Mouse (Mus musculus): ENCODE measurements around the gene Spock2. TPM values are rescaled to one million over a fixed set of nuclear protein-coding genes. Genes with fewer than 3 reads are reported as not detected.

Gene Spock2
- polyA plus RNA-seq, 1 experiment from 2014 or later, result 5.3 TPM

DNA sequence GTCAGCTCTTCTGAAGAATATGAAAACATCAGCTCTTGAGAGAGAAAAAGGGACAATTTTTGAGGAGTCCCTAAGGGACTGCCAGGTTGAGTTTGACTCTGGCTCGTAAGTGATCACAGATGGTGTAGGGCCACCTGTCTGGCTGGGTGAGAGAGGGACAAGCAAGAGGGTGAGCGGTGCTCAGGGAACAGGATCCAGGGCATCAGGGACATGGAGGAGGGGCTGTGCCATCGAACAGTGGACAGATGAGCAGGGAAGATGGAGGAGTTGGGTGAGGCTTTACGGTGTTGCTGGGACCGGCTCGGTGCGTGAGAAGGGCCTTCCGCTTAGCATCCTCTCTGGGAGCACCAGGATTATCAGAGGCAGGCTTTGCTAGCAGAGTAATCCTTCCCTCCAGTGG is 3.3 kb downstream of the Spock2 start:
- Histone ChIP-seq H3K4me2 (no peak overlapping the region), H3K9ac (no peak overlapping the region), H3K36me3 (no peaks in the 10 kb centered on the region), H3K27ac (no peak overlapping the region), H3K4me1 (peaks cover 16% of the 10 kb centered on the region), H3K27me3 (replicated peaks) (peaks cover 23% of the 10 kb centered on the region), H3K9me3 (no peaks in the 10 kb centered on the region), H3K4me3 (replicated peaks) (no peak overlapping the region)
- no peak for ATAC-seq (ENCODE audit: insufficient read depth, low FRiP score, low read depth)
- 87% methylated on average over 8 of the region's 8 CpGs for WGBS

DNA sequence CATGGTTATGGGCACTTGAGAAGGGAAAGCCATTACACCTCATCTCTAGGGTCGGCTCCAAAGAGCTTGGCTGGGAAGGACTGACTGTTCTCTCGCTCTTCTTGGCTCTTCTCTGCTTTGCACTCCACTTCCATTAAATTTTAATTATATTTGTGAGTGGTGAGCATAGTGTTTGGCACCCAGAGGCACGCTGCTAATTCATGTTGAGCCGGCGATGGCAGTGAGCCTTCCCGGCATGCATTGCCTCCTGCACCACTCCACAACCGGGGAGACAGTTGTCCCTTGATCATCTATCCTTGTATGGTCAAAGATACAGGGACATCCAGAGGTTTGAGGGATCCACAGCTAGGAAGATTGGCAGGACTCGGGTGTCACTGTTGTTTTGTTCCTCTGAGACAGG is 4.0 kb downstream of the Spock2 start:
- H3K4me1 ChIP-seq, result peaks cover 16% of the 10 kb centered on the region
- peaks cover 23% of the 10 kb centered on the region for H3K27me3 ChIP-seq (replicated peaks)

DNA sequence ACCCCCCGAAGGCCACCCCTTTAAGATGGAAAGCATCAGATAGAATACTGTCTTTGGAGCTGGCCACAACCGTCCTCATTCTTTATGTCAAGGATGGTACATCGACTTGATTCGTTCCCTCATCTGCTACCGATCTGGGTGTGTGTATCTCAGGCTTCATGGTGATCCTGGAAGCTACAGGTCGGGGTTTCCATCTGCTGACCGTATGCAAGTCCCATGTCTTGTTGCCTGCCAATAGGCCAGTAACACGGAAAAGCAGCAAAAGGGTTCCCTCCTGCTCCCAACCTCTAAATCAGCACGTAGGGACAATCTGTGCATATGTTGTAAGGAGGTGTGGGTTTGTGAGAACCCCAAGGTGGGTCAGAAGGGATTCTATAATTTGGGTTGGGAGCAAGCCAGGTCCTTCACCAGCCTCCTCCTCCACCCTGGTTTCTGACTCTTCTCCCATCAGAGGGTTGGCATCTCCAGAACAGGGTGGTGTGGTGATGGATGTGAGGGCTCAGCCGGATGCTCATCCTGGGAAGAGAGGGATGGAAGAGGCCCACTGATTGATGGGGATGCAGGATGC is 5.0 kb downstream of the Spock2 start:
- Histone ChIP-seq H3K36me3 (no peaks in the 10 kb centered on the region), H3K27ac (no peak overlapping the region), H3K27me3 (replicated peaks) (peaks cover 23% of the 10 kb centered on the region), H3K4me1 (peaks cover 24% of the 10 kb centered on the region), H3K9me3 (no peaks in the 10 kb centered on the region), H3K4me3 (replicated peaks) (no peak overlapping the region), H3K4me2 (no peak overlapping the region), H3K9ac (no peak overlapping the region)
- no peak for ATAC-seq (ENCODE audit: insufficient read depth, low FRiP score, low read depth)
- 81% methylated on average over 10 of the region's 10 CpGs for WGBS

More for the DNA sequence above, 4.0 kb downstream of the Spock2 start:
- H3K9ac ChIP-seq, result no peak overlapping the region
- WGBS, result 81% methylated on average over 8 of the region's 8 CpGs
- no peaks in the 10 kb centered on the region for H3K9me3 ChIP-seq
- no peak overlapping the region for H3K4me2 ChIP-seq
- H3K36me3 ChIP-seq, result no peaks in the 10 kb centered on the region
- no peak overlapping the region for H3K27ac ChIP-seq
- no peak for ATAC-seq (ENCODE audit: insufficient read depth, low FRiP score, low read depth)
- H3K4me3 ChIP-seq (replicated peaks), result no peak overlapping the region

DNA sequence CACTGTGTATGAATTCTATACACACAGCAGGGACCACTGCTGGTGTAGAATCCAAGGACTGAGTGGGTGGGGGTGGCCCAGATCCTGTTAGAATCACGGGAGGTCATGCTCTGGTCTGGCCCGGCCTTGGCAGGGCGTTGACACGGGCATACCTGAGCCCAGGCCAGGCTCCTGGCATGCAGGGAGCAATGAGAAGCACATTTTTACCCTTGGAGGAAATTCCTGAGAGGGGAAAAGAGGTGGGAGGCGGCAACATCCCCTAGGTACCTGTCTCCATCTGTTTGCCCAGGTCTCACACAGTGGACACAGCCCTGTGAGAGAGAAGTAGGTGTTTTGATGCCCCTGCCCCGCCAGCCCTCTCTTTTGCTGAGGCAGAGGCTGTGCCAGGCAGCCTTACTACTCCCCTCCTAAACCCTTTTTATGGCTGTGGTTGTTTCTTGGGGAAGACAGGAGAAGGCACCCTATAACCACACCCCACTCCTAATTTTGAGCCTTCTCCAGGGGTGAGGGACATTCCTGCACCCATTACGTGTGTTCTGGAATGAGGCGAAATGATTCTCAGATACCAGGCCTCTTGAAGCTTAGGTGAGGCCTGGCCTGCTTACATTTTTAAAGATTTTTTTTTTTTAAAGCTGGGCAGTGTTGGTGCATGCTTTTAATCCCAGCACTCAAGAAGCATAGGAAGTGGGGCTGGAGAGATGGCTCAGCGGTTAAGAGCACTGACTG is 8.1 kb downstream of the Spock2 start:
- no peaks in the 10 kb centered on the region for H3K9me3 ChIP-seq
- no peak overlapping the region for H3K4me2 ChIP-seq
- no peak overlapping the region for H3K9ac ChIP-seq
- H3K4me1 ChIP-seq, result peaks cover 9% of the 10 kb centered on the region
- no peak overlapping the region for H3K27ac ChIP-seq
- 85% methylated on average over 9 of the region's 9 CpGs for WGBS
- H3K27me3 ChIP-seq (replicated peaks), result no peaks in the 10 kb centered on the region
- ATAC-seq (ENCODE audit: insufficient read depth, low FRiP score, low read depth), result no peak
- no peaks in the 10 kb centered on the region for H3K36me3 ChIP-seq
- no peak overlapping the region for H3K4me3 ChIP-seq (replicated peaks)

DNA sequence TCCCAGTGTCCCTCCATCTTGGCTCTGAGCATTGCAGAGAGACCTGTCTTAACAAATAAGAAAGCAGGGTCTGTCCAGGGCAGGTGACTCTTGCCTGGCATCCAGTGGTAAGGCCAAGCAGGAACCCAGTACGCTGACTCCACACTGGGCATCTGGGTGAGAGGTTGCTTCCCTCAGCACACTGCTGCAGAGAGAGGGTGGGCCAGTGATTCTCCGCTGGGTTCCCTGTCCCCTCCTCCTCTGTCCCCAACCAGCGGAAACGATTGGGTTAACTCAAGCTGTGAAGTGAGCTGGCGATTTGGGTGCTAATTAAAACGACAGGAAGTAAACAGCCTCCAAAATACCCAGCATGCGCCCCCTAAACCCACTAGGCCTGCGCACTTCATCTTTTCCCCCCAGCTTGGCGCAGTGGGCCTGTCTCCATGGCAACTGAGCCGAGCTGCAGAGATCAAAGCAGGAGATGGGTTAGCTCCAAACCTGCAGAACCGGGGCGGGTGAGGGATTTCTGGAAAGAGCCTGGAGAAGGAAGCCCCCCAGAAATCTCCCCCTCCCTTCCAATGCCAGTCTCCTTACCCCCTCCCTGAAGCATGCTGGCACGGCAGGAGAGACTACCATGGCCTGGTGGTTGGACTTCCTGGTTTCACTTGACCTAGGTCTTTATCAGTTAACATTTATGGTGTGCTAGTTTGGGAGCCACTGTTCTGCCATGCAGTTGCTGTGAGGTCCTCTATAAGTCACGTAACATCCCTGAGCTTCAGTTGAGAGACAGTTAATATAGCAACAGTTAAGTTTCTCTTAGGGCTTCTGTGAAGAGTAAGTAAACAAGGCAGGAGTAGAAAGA is 9.5 kb downstream of the Spock2 start:
- Histone ChIP-seq H3K9me3 (no peaks in the 10 kb centered on the region), H3K36me3 (no peaks in the 10 kb centered on the region), H3K27ac (no peak overlapping the region), H3K4me3 (replicated peaks) (no peak overlapping the region), H3K4me2 (peak overlapping the region; percentile 29), H3K4me1 (peaks cover 9% of the 10 kb centered on the region), H3K9ac (no peak overlapping the region), H3K27me3 (replicated peaks) (no peaks in the 10 kb centered on the region)
- ATAC-seq (ENCODE audit: insufficient read depth, low FRiP score, low read depth), result no peak; the same call in 1 of the 2 replicates
- WGBS, result 20% methylated on average over 14 of the region's 14 CpGs

DNA sequence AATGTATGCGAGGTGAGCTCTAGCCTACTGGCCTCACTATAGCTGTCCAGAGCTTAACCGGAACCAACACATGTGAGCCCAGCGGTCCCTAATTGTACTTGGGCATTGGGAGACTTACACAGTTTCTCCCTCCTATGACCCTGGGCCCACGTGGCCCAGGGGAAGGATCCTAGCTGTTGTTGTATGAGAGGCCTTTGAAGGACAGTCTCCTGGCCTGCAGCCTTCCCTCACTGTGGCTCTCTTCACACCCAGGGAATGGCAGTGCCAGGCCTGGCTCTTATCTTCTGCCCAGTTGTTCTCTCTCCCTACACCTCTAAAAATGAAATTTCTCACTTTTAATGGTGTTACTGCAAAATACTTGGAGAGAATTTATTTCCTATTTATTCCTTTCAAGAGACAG is 11.0 kb downstream of the Spock2 start:
- Histone ChIP-seq H3K9ac (no peak overlapping the region), H3K9me3 (no peaks in the 10 kb centered on the region), H3K27ac (no peak overlapping the region), H3K4me2 (no peak overlapping the region), H3K36me3 (no peaks in the 10 kb centered on the region), H3K4me3 (replicated peaks) (no peak overlapping the region), H3K27me3 (replicated peaks) (no peaks in the 10 kb centered on the region), H3K4me1 (peaks cover 9% of the 10 kb centered on the region)
- no peak for ATAC-seq (ENCODE audit: insufficient read depth, low FRiP score, low read depth)
- 59% methylated on average over 4 of the region's 4 CpGs for WGBS

DNA sequence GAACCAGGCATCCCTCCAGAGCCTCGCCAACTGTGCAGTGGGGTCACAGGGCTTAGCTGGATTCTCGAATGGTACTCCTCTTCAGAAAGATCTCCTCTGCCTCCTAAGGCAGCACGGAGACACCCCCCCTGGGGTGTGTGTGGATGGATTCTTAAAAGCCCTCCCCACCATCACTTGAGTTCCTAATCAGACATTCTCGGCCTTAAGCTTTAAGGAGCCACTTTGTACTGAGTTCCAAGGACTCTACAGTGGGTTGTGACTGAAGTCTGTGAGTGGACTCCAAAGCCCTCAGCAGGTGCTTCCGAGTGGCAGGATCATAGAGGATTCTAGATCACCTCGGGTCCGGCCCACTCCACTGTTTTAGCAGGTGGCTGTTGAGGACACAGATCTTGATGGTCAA is 12.4 kb downstream of the Spock2 start:
- peaks cover 9% of the 10 kb centered on the region for H3K4me1 ChIP-seq
- no peak overlapping the region for H3K9ac ChIP-seq
- no peaks in the 10 kb centered on the region for H3K27me3 ChIP-seq (replicated peaks)
- WGBS, result 69% methylated on average over 7 of the region's 7 CpGs
- no peak overlapping the region for H3K27ac ChIP-seq
- no peak for ATAC-seq (ENCODE audit: insufficient read depth, low FRiP score, low read depth)
- no peaks in the 10 kb centered on the region for H3K9me3 ChIP-seq
- H3K36me3 ChIP-seq, result no peaks in the 10 kb centered on the region
- H3K4me2 ChIP-seq, result no peak overlapping the region
- no peak overlapping the region for H3K4me3 ChIP-seq (replicated peaks)

DNA sequence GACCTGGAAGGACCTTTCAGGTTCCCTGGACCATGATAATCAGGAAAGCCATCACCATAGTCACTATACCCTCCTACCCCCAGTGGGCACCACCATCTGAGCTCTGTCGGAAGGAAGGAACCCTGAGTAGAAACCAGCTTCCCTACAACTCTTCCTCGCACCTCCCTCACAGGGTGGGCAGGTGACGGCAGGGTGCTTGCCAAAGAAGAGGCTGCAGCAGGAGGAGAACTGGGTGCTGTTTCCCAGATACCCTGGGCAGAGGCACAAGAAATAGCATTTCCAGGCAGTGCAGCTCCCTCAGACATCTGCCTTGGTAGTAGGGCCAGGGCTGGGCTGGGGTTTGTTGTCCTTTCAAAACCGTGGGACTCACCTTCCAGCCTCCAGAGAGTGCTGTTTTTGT is 14.6 kb downstream of the Spock2 start:
- WGBS, result 78% methylated on average over 4 of the region's 4 CpGs
- H3K27me3 ChIP-seq (replicated peaks), result no peaks in the 10 kb centered on the region
- no peak overlapping the region for H3K4me2 ChIP-seq
- H3K9ac ChIP-seq, result no peak overlapping the region
- H3K36me3 ChIP-seq, result no peaks in the 10 kb centered on the region
- H3K4me1 ChIP-seq, result peaks cover 3% of the 10 kb centered on the region
- no peak overlapping the region for H3K4me3 ChIP-seq (replicated peaks)
- H3K9me3 ChIP-seq, result no peaks in the 10 kb centered on the region
- ATAC-seq (ENCODE audit: insufficient read depth, low FRiP score, low read depth), result no peak
- no peak overlapping the region for H3K27ac ChIP-seq

DNA sequence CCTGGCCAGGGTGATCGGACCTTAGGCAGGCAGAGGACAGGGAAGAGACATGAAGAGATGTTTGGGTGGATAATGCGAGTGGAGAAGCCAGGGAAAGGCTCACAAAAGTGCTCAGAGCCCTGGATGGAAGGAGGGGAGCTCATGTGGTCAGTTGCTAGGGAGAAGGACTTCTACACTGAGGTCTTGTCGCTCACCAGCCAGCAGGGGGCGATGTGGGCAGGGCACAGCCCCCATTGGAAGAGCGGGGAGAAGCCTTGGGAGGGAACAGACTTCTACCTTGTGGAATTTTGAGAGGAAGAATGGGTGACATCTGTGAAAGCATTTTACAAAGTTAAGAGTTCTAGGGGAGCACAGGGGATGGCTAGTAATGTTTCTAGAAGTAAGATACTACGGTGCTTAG is 18.1 kb downstream of the Spock2 start:
- H3K4me2 ChIP-seq, result no peak overlapping the region
- no peak for ATAC-seq (ENCODE audit: insufficient read depth, low FRiP score, low read depth)

DNA sequence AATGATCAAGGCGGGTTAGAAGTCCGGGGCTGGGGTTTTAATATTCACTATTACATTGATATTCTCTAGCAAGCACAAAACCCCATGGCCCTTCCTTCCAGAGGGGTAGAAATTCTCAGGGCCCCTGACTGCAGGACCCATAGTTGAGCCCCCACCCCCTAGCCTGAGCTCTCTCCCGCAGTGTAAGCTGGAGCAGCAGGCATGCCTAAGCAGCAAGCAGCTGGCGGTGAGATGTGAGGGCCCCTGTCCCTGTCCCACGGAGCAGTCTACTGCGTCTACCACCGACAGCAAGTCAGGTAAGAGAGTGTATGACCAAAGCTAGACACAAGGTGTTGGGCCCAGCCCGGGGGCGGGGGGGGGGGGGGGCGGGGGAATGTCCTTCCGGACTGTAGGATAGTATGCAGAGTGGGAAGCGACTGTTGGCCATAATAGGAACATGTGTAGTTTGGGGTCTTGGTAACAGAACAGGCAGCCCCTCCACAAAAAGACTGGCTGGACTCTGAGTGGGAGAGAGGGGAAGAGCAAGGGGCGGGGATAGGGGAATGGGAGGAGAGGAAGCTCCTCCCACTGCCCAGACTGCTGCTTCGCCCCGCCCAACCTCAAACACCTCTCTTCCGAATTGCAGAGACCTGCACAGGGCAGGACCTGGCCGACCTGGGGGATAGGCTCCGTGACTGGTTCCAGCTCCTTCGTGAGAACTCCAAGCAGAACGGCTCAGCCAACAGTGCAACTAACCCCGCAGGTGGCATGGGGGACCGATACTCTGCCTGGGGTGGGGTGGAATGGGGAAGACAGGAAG is 19.7 kb downstream of the Spock2 start:
- peak; percentile 70 for ATAC-seq (ENCODE audit: insufficient read depth, low FRiP score, low read depth)
- Histone ChIP-seq H3K27ac (no peak overlapping the region), H3K9me3 (no peaks in the 10 kb centered on the region), H3K4me2 (peak overlapping the region; percentile 41), H3K4me3 (replicated peaks) (peak overlapping the region; percentile 16; the same call in 1 of the 2 replicates), H3K36me3 (no peaks in the 10 kb centered on the region), H3K9ac (no peak overlapping the region), H3K4me1 (no peaks in the 10 kb centered on the region), H3K27me3 (replicated peaks) (no peaks in the 10 kb centered on the region)
- WGBS, result 16% methylated on average over 21 of the region's 22 CpGs

More for the DNA sequence above, 18.1 kb downstream of the Spock2 start:
- no peaks in the 10 kb centered on the region for H3K36me3 ChIP-seq
- H3K9ac ChIP-seq, result no peak overlapping the region
- H3K9me3 ChIP-seq, result no peaks in the 10 kb centered on the region
- no peak overlapping the region for H3K27ac ChIP-seq
- WGBS, result 66% methylated on average over 6 of the region's 6 CpGs
- no peaks in the 10 kb centered on the region for H3K27me3 ChIP-seq (replicated peaks)
- H3K4me1 ChIP-seq, result no peaks in the 10 kb centered on the region
- H3K4me3 ChIP-seq (replicated peaks), result no peak overlapping the region

DNA sequence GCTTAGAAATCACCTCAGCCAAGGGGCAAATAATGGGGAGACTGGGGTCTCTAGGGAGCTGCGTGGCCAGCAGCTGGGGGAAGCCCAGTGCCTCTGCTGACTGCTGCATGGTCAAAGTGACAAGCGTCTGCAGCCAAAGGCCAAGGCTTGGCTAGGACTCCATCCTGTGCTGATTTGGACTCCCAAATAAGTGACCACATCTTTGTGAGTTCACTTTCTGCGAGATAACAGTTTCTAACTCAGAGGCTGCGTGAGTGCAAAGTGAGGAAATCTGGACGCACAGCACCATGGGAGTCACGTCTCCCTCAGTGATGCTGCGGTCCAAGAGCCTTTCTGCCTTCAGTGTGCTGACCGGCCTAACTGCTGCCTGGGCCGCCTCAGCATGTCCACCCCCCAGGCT is 22.3 kb downstream of the Spock2 start:
- Histone ChIP-seq H3K27me3 (replicated peaks) (no peaks in the 10 kb centered on the region), H3K4me2 (no peak overlapping the region), H3K4me1 (no peaks in the 10 kb centered on the region), H3K9me3 (no peaks in the 10 kb centered on the region), H3K27ac (no peak overlapping the region), H3K9ac (no peak overlapping the region), H3K36me3 (no peaks in the 10 kb centered on the region), H3K4me3 (replicated peaks) (no peak overlapping the region)
- ATAC-seq (ENCODE audit: insufficient read depth, low FRiP score, low read depth), result no peak
- WGBS, result 85% methylated on average over 9 of the region's 9 CpGs
